Mouse (Mus musculus): ENCODE results near the gene Slc7a15.

Gene Slc7a15

GRCm38 (mm10) chr12:8506954-8507707 is 91.7 kb downstream of the Slc7a15 start:
- no peak for DNase-seq (ENCODE audit: low read depth)

GRCm38 (mm10) chr12:8504131-8504530 is 94.7 kb downstream of the Slc7a15 start:
- DNase-seq (ENCODE audit: low read depth): no peak

- DNase-seq (ENCODE audit: low read depth): peak; percentile 89
These were observed 96.3 kb downstream of the Slc7a15 start for GRCm38 (mm10) chr12:8502546-8502945.

GRCm38 (mm10) chr12:8501571-8502305 is 97.1 kb downstream of the Slc7a15 start:
- DNase-seq (ENCODE audit: low read depth): no peak

- no peak for DNase-seq (ENCODE audit: low read depth)
These were observed 98.0 kb downstream of the Slc7a15 start for GRCm38 (mm10) chr12:8500597-8501570.

- peak; percentile 87 for DNase-seq (ENCODE audit: low read depth)
These were observed 98.8 kb downstream of the Slc7a15 start, which contains the start of gene Rhob for GRCm38 (mm10) chr12:8499871-8500596. Gene Rhob, minus strand, starts transcription at chr12:8500009.

- DNase-seq (ENCODE audit: low read depth): peak; percentile 58
These were observed 99.6 kb downstream of the Slc7a15 start for GRCm38 (mm10) chr12:8499001-8499870.

GRCm38 (mm10) chr12:8498591-8499000 is 100.3 kb downstream of the Slc7a15 start:
- peak; percentile 25 for DNase-seq (ENCODE audit: low read depth)

- DNase-seq (ENCODE audit: low read depth): no peak
These were observed 100.7 kb downstream of the Slc7a15 start for GRCm38 (mm10) chr12:8498148-8498571.

GRCm38 (mm10) chr12:8497314-8497706 is 101.6 kb downstream of the Slc7a15 start:
- DNase-seq (ENCODE audit: low read depth): no peak

GRCm38 (mm10) chr12:8496679-8497313 is 102.1 kb downstream of the Slc7a15 start:
- DNase-seq (ENCODE audit: low read depth): no peak

- DNase-seq (ENCODE audit: low read depth): peak; percentile 14
These were observed 102.8 kb downstream of the Slc7a15 start for GRCm38 (mm10) chr12:8495881-8496678.

- DNase-seq (ENCODE audit: low read depth): no peak
These were observed 104.2 kb downstream of the Slc7a15 start for GRCm38 (mm10) chr12:8494675-8495074.

- no peak for DNase-seq (ENCODE audit: low read depth)
These were observed 105.5 kb downstream of the Slc7a15 start for GRCm38 (mm10) chr12:8493386-8493785.

GRCm38 (mm10) chr12:8489098-8489497 is 109.8 kb downstream of the Slc7a15 start:
- no peak for DNase-seq (ENCODE audit: low read depth)

GRCm38 (mm10) chr12:8488652-8488980 is 110.2 kb downstream of the Slc7a15 start:
- DNase-seq (ENCODE audit: low read depth): no peak

GRCm38 (mm10) chr12:8487959-8488651 is 110.8 kb downstream of the Slc7a15 start:
- no peak for DNase-seq (ENCODE audit: low read depth)

- no peak for DNase-seq (ENCODE audit: low read depth)
These were observed 111.6 kb downstream of the Slc7a15 start for GRCm38 (mm10) chr12:8487281-8487680.

GRCm38 (mm10) chr12:8485247-8485646 is 113.6 kb downstream of the Slc7a15 start:
- no peak for DNase-seq (ENCODE audit: low read depth)

All from induced T-regulatory cell, adult 2 months (primary cell).